Mouse (Mus musculus) CH12.LX (cell line): ENCODE measurements around the gene Uchl3. TPM values are rescaled to one million over a fixed set of nuclear protein-coding genes. Genes with fewer than 3 reads are reported as not detected.
A peak's percentile ranks its signal among the peaks of the same experiment; 100 is the strongest.

Source experiments
- DNase-seq: peaks from one replicate; pipeline ENCODE4 v3.0.0-alpha.2; 2013; ENCODE audit errors: extremely low read depth
- H3K27ac ChIP-seq: 2 replicates; pipeline ENCODE4 v1.5.1; 2012; ENCODE audit warnings: low read depth, mild to moderate bottlenecking, control low read depth, moderate library complexity; ENCODE audit not compliant: insufficient read depth
- H3K27me3 ChIP-seq: replicated peaks from 2 replicates; pipeline ENCODE3; 2012; ENCODE audit warnings: inconsistent platforms
- H3K36me3 ChIP-seq, 2 experiments: replicated peaks in 1 of 2; 2 replicates each; pipeline versions ENCODE3 to v1.6.1; 2012; ENCODE audit warnings: inconsistent platforms in 1 of 2, low read length in 1 of 2, mild to moderate bottlenecking in 1 of 2, mixed read lengths in 1 of 2, moderate library complexity in 1 of 2; ENCODE audit not compliant: control insufficient read depth in 1 of 2, insufficient read depth in 1 of 2
- H3K4me1 ChIP-seq, 2 experiments: 2 replicates each; pipeline ENCODE4 v1.6.1; 2012; ENCODE audit warnings: inconsistent platforms in 1 of 2, moderate library complexity in 1 of 2; ENCODE audit not compliant: insufficient read depth in 2 of 2, control insufficient read depth in 1 of 2
- H3K4me2 ChIP-seq: 2 replicates; pipeline ENCODE4 v1.6.1; 2012; ENCODE audit warnings: low read depth, mild to moderate bottlenecking, control low read depth; ENCODE audit not compliant: poor library complexity, insufficient read depth, severe bottlenecking
- H3K4me3 ChIP-seq, 3 experiments: fragments of 150-350 bp in 1 of 3; sonication (generic) in 1 of 3; replicated peaks in 1 of 3; 2 replicates each; pipeline versions ENCODE3 to v1.5.1; 2011 to 2012; ENCODE audit warnings: low read depth in 2 of 3, low read length in 2 of 3, mild to moderate bottlenecking in 2 of 3, moderate library complexity in 2 of 3, control low read depth in 1 of 3, improper control_type of control experiment in 1 of 3, inconsistent platforms in 1 of 3, mixed read lengths in 1 of 3; ENCODE audit not compliant: poor library complexity in 1 of 3
- H3K79me2 ChIP-seq: replicated peaks from 2 replicates; pipeline ENCODE4 v1.6.1; 2012; ENCODE audit warnings: mild to moderate bottlenecking, moderate library complexity; ENCODE audit not compliant: control insufficient read depth, poor library complexity, insufficient read depth, severe bottlenecking; ENCODE audit errors: extremely low read depth
- H3K9ac ChIP-seq: 2 replicates; pipeline ENCODE4 v1.6.1; 2012; ENCODE audit warnings: low read depth, mild to moderate bottlenecking, control low read depth, moderate library complexity; ENCODE audit not compliant: insufficient read depth
- H3K9me3 ChIP-seq: replicated peaks from 2 replicates; pipeline ENCODE3; 2012; ENCODE audit warnings: low read length, inconsistent platforms, mixed read lengths
- BHLHE40 ChIP-seq: IDR thresholded peaks from 2 replicates; pipeline ENCODE4 v1.6.1; 2011; ENCODE audit warnings: mild to moderate bottlenecking, low read depth, low read length, improper control_type of control experiment
- CHD1 ChIP-seq: IDR thresholded peaks from 2 replicates; pipeline ENCODE4 v1.6.1; 2012; ENCODE audit warnings: low read depth, low read length, improper control_type of control experiment, inconsistent platforms
- CHD2 ChIP-seq: IDR thresholded peaks from 2 replicates; pipeline ENCODE4 v1.6.1; 2011; ENCODE audit warnings: low read length, improper control_type of control experiment
- E2F4 ChIP-seq: IDR thresholded peaks from 2 replicates; pipeline ENCODE4 v1.6.1; 2011; ENCODE audit warnings: low read depth, low read length, improper control_type of control experiment; ENCODE audit not compliant: insufficient replicate concordance
- ELF1 ChIP-seq: IDR thresholded peaks from 2 replicates; pipeline ENCODE4 v1.6.1; 2014; ENCODE audit warnings: low read depth, mild to moderate bottlenecking, inconsistent platforms, low read length, improper control_type of control experiment
- EP300 ChIP-seq: IDR thresholded peaks from 2 replicates; pipeline ENCODE4 v1.6.1; 2011; ENCODE audit warnings: low read length, improper control_type of control experiment
- ETS1 ChIP-seq: conservative IDR thresholded peaks from 2 replicates; pipeline ENCODE4 v1.6.1; 2012; ENCODE audit warnings: low read depth, mild to moderate bottlenecking, inconsistent platforms, low read length, improper control_type of control experiment, moderate library complexity
- GABPA ChIP-seq: IDR thresholded peaks from 2 replicates; pipeline ENCODE4 v1.6.1; 2012; ENCODE audit warnings: low read depth, low read length, improper control_type of control experiment, inconsistent platforms; ENCODE audit not compliant: insufficient replicate concordance
- HCFC1 ChIP-seq: IDR thresholded peaks from 2 replicates; pipeline ENCODE4 v1.6.1; 2012; ENCODE audit warnings: low read depth, mild to moderate bottlenecking, inconsistent platforms, low read length, improper control_type of control experiment
- IRF4 ChIP-seq: IDR thresholded peaks from 2 replicates; pipeline ENCODE4 v1.6.1; 2014; ENCODE audit warnings: low read depth, mild to moderate bottlenecking, inconsistent platforms, low read length, improper control_type of control experiment
- KAT2A ChIP-seq: IDR thresholded peaks from 2 replicates; pipeline ENCODE4 v1.6.1; 2012; ENCODE audit warnings: low read length, improper control_type of control experiment, inconsistent platforms; ENCODE audit not compliant: insufficient replicate concordance
- MAFK ChIP-seq: IDR thresholded peaks from 2 replicates; pipeline ENCODE4 v1.6.1; 2011; ENCODE audit warnings: low read length, improper control_type of control experiment; ENCODE audit not compliant: insufficient replicate concordance
- MAZ ChIP-seq: IDR thresholded peaks from 2 replicates; pipeline ENCODE4 v1.6.1; 2012; ENCODE audit warnings: low read depth, mild to moderate bottlenecking, inconsistent platforms, low read length, improper control_type of control experiment, moderate library complexity
- MEF2A ChIP-seq: IDR thresholded peaks from 2 replicates; pipeline ENCODE4 v1.6.1; 2014; ENCODE audit warnings: low read depth, mild to moderate bottlenecking, inconsistent platforms, low read length, improper control_type of control experiment, borderline replicate concordance
- MYC ChIP-seq: IDR thresholded peaks from 2 replicates; pipeline ENCODE4 v1.6.1; 2011; ENCODE audit warnings: low read depth, mild to moderate bottlenecking, improper control_type of control experiment, low read length
- NRF1 ChIP-seq: IDR thresholded peaks from 2 replicates; pipeline ENCODE4 v1.6.1; 2014; ENCODE audit warnings: low read depth, mild to moderate bottlenecking, inconsistent platforms, low read length, improper control_type of control experiment, moderate library complexity
- POLR2AphosphoS2 ChIP-seq: IDR thresholded peaks from 2 replicates; pipeline ENCODE4 v1.6.1; 2011; ENCODE audit warnings: low read depth, low read length, improper control_type of control experiment
- RCOR1 ChIP-seq: conservative IDR thresholded peaks from 2 replicates; pipeline ENCODE4 v1.6.1; 2012; ENCODE audit warnings: low read depth, mild to moderate bottlenecking, inconsistent platforms, low read length, improper control_type of control experiment
- SIN3A ChIP-seq: IDR thresholded peaks from 2 replicates; pipeline ENCODE4 v1.6.1; 2012; ENCODE audit warnings: low read length, improper control_type of control experiment, inconsistent platforms
- SMC3 ChIP-seq: IDR thresholded peaks from 2 replicates; pipeline ENCODE4 v1.6.1; 2011; ENCODE audit warnings: low read depth, low read length, improper control_type of control experiment
- ZKSCAN1 ChIP-seq: IDR thresholded peaks from 2 replicates; pipeline ENCODE4 v1.6.1; 2012; ENCODE audit warnings: low read depth, inconsistent platforms, low read length, improper control_type of control experiment, borderline replicate concordance
- ZNF384 ChIP-seq: IDR thresholded peaks from 2 replicates; pipeline ENCODE4 v1.6.1; 2012; ENCODE audit warnings: low read depth, low read length, improper control_type of control experiment, inconsistent platforms
- dilution Hi-C: fragments of 300-500 bp; cut with MboI; formaldehyde crosslinking; loops from 2 replicates; pipeline ENCODE4 v1.14.3; 2020; ENCODE audit warnings: low sequenced_read_pairs; ENCODE audit not compliant: extremely low pct_unique_long_range_greater_than_20kb, extremely low pct_ligation_motif_present
- in situ Hi-C: fragments of 300-500 bp; cut with MboI; formaldehyde crosslinking; loops from 3 replicates; pipeline ENCODE4 v1.14.3; 2019; ENCODE audit warnings: low sequenced_read_pairs, low pct_ligation_motif_present, low pct_unique_long_range_greater_than_20kb, mixed read lengths
- polyA plus RNA-seq: library from polyadenylated mRNA; unstranded; fragments of >175 nt; gene quantifications from 2 replicates; pipeline ENCODE4 v1.2.1, GENCODE M21; 2012; ENCODE audit warnings: low read depth; ENCODE audit not compliant: insufficient read length
- total RNA-seq, 2 experiments: library from RNA; depleted of rRNA; stranded (reverse); fragments of 300-350 nt in 1 of 2; fragments of >200 nt in 1 of 2; gene quantifications; 2 replicates each; pipeline ENCODE4 v1.2.3; 2012 to 2014

Uchl3 gene
- total and polyA plus RNA-seq, 3 experiments: 101 to 326 (median 169) TPM

- peaks cover 9% of the 10 kb centered on the region for H3K79me2 ChIP-seq
- H3K4me2 ChIP-seq: no peak overlapping the region
- DNase-seq: no peak
- no peak overlapping the region for H3K9ac ChIP-seq
- peaks cover 16 to 51% of the 10 kb centered on the region in 2 experiments for H3K36me3 ChIP-seq
- H3K4me1 ChIP-seq: peaks cover 4 to 79% of the 10 kb centered on the region in 2 experiments; a peak in 3 of 4 replicates
- TF ChIP-seq NRF1: no peak
- TF ChIP-seq IRF4: no peak
- TF ChIP-seq MEF2A: no peak
- TF ChIP-seq KAT2A: no peak
- no peak for TF ChIP-seq MAFK
- no peak for TF ChIP-seq GABPA
- no peak for TF ChIP-seq POLR2AphosphoS2
- TF ChIP-seq HCFC1: no peak
- TF ChIP-seq ZKSCAN1: no peak
- TF ChIP-seq ELF1: no peak
- no peak for TF ChIP-seq SMC3
- no peak for TF ChIP-seq RCOR1
- dilution Hi-C loops (no loop called here), in situ Hi-C loops (no loop called here)
- H3K9me3 ChIP-seq: no peaks in the 10 kb centered on the region
- H3K27me3 ChIP-seq: no peaks in the 10 kb centered on the region
- peak overlapping the region in 1 of 3 experiments; percentile 46 for H3K4me3 ChIP-seq
- no peak overlapping the region for H3K27ac ChIP-seq
Measured at GRCm38 (mm10) chr14:101668626-101669025, 14.9 kb downstream of the Uchl3 start.

GRCm38 (mm10) chr14:101672226-101672625 is 18.5 kb downstream of the Uchl3 start:
- Histone ChIP-seq H3K9me3 (no peaks in the 10 kb centered on the region), H3K9ac (no peak overlapping the region), H3K27me3 (no peaks in the 10 kb centered on the region), H3K36me3 (peaks cover 17 to 50% of the 10 kb centered on the region in 2 experiments), H3K79me2 (no peaks in the 10 kb centered on the region), H3K4me2 (peak overlapping the region; percentile 57; the same call in 1 of the 2 replicates), H3K27ac (peak overlapping the region; percentile 19; the same call in 1 of the 2 replicates), H3K4me3 (no peak overlapping the region), H3K4me1 (peaks cover 5 to 76% of the 10 kb centered on the region in 2 experiments)
- dilution Hi-C loops: no loop called here
- DNase-seq: peak; percentile 84
- TF ChIP-seq ETS1: no peak; the same call in 1 of the 2 replicates
- peak; percentile 35; the same call in 1 of the 2 replicates for TF ChIP-seq BHLHE40
- TF ChIP-seq MAZ: 0 out of 2 replicates have a peak, but pooled peaks have one; percentile 41
- peak; percentile 97 for TF ChIP-seq ZNF384
- peak; percentile 84 for TF ChIP-seq IRF4
- TF ChIP-seq SIN3A: peak; percentile 61; the same call in 1 of the 2 replicates
- TF ChIP-seq MEF2A: peak; percentile 71
- TF ChIP-seq E2F4: no peak
- TF ChIP-seq MYC: peak; percentile 65
- TF ChIP-seq EP300: peak; percentile 89
- TF ChIP-seq CHD2: peak; percentile 89
- 0 out of 2 replicates have a peak, but pooled peaks have one; percentile 56 for TF ChIP-seq CHD1
- TF ChIP-seq NRF1: no peak
- in situ Hi-C loops: no loop called here
